Mouse (Mus musculus) thymus, adult 18-20 months (tissue): Measurements from ENCODE around the gene Igsf21.

Experiments
- DNase-seq, 2 experiments: peaks; one replicate each; pipeline ENCODE4 v3.0.0; 2022; ENCODE audit warnings: mixed read lengths in 2 of 2

The Igsf21 gene

GRCm38 (mm10) chr4:140246180-140247005 lies at the start of gene Igsf21:
TSS of gene Igsf21 (minus strand) at chr4:140246784.
- no peak for DNase-seq

DNA sequence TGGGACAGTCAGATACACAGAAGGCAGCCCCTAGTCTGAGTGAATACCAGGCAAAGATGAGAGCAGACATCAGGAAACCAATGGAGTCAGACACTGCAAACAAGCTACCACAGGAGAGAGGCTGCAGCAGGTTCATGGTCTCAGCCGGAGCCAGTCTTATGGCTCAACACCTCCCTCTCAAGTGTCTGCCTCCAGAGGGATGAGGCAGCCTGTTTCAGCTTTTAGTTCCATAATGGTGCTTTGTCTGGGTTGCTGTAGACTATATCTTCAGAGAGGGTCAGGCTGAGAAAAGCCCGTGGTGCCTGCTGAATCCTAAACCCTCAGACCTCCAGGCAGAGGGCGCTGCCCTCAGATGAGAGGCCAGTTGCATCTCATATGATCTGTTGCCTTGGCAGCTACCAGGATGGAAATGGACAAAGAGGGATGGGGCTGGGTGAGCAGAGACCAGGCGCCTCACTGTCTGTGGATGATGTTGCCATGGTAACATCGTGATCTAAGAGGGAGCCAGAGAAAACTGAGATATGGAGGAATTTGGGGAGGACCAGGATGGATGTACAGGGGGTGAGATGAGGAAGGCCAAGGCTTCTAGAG lies 39.2 kb upstream of the Igsf21 start:
- DNase-seq = no peak

GRCm38 (mm10) chr4:140283398-140283797 lies 36.8 kb upstream of the Igsf21 start:
- no peak for DNase-seq

- DNase-seq = no peak
These were observed 31.7 kb upstream of the Igsf21 start for GRCm38 (mm10) chr4:140278269-140278668.

GRCm38 (mm10) chr4:140271913-140272312 lies 25.3 kb upstream of the Igsf21 start:
- no peak for DNase-seq

- DNase-seq = no peak
These were observed 23.9 kb upstream of the Igsf21 start for GRCm38 (mm10) chr4:140270451-140270850.

DNA sequence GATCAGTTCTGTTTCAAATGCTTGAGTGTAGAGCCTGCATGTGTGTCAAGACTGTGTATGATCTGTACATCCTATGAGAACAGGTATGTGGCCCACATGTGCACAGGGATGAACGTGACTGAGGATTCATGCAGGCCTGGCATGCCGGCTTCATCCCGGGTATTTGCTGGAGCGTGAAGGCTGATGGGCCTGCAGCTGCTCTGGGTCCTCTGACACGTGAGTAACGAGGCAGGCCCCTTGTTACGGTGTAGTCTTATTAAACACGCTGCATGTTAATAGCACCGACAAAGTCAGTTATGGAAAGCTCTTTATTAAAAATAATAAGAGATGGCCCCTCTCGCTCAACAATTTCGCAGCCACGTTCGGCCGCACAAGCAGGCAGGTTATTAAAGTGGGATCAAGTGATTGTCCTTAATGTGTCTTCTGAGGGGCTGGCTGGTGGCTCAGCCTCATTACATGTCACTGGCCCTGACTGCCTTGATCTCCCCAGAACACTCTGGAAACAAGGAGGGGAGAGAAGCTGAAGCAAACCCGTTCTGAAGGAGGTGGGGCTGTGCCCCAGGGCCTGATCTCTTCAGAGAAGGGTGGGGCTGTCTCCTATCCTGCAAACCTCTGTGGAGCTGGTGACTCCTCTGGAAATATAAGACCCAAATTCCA lies 22.7 kb upstream of the Igsf21 start:
- DNase-seq = no peak

GRCm38 (mm10) chr4:140267835-140268234 lies 21.3 kb upstream of the Igsf21 start:
- no peak for DNase-seq

GRCm38 (mm10) chr4:140267086-140267485 lies 20.5 kb upstream of the Igsf21 start:
- DNase-seq = no peak

GRCm38 (mm10) chr4:140258968-140259367 lies 12.4 kb upstream of the Igsf21 start:
- DNase-seq = no peak

DNA sequence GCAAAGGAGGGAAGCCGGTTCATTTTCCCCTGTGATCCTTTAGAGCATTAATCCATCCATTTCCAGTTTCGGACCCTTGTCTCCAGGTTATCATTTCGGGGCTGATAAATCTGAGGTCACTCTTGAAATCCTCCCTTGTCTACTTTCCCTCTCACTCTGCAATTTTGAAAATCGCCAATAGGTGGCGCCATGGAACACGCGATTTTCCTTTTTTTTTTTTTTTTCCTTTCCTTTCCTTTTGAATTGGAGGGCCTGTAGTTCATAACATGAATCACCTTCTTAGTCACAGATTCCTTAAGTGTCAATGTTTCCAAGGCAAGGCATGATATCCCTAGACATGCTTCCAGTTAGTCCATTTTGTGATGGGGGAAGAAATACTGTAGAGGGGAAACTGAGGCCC lies 5.8 kb upstream of the Igsf21 start:
- no peak for DNase-seq

- no peak for DNase-seq
These were observed 2.6 kb upstream of the Igsf21 start for GRCm38 (mm10) chr4:140249011-140249744.

- DNase-seq = no peak
These were observed 1.8 kb upstream of the Igsf21 start for GRCm38 (mm10) chr4:140248396-140248795.

DNA sequence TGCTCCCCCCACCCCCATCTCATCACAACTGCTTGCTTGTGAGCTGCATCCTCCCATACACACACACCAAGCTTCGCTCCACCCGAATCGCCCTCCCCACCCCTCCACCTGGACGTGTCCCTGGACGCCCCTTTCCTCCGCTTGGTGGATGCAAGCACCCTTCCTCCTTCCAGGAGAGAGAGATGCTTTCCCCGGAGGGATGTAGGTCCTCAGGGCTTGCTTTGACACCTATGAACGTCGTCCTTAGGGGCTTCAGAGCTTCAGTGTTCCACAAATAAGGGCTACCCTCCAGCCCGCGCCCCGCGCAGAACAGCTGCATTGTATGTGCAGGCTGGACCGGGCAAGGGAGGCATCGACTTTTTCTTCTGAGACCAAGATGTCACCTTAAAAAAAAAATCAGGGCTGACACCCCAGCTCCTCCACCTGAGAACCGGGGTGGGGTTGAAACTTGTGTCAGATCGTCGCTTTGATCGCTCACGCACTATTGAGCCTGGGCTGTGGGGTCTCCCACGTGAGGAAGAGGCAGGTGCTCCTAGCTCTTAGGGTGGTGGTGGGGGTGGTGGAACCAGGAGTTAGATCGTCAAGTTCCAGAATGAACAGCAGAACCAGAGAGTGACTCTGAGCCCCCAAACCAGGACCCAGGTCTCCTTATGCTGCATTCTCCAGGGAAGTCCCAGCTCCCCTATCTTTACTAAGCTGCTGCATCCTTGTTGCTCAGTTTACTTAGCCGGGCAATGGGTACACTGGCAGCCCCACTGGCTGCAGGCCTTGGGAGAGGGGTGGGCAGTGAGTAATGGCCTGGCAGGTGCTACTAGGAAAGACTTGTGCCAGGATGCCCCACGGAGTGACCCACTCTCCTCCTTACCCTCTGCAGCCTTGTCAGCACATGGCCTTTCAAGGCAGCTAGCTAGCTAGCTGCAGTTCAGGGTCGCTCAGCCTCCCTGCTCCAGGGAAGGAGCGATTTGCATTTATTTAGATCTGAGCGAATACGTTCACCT lies 721 bp upstream of the Igsf21 start:
- no peak for DNase-seq

GRCm38 (mm10) chr4:140245286-140246179 lies 1.1 kb downstream of the Igsf21 start:
- DNase-seq = no peak

DNA sequence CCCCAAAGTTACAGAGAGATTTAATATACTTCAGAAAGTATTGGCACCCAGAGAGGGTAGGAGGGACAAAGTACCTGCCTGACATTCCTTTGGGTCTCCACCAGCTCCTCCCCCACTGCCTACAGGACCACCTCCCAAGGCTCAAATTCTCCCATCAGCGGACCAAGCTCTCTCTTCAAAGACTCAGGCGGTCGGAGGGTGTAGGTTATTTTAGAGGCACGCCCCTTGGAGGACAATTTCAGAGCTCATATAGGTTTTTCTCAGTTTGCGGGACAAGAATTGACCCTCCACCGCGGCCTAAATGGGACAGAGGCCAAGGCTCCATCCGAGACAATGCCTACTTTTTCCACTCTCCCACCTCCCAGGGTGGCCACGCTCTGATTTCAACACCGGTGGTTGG lies 1.7 kb downstream of the Igsf21 start:
- no peak for DNase-seq

DNA sequence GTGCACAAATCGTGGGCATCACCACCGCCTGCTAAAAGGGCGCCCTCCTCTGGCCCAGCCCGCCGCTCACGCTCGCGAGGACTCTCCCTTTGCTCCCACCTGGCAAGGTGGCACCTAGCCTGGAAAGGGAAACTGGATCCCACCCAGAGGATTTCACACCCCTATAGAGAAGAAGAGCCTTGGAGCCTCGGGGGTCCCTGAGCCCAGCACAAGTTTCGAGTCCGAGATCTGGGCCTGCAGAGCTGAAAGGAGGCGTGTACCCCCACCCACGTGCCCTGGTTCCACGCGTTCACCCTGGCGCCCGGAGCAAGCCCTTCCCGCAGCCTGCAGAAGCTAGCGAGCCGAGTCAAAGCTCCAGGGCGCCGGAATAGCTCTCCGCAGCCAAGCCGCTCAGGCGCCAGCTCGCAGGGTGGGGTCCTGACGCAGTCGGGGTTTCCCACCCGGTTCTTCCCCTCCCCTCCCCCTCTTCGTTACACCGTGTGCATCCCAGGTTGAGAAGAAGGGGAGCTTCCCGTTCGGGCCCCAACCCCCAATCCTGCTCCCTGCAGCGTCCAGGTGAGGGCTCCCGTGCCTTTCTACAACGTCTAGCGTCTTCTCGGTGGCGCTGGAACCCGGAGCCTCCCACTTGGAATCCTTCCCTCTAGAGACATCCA lies 2.3 kb downstream of the Igsf21 start:
- no peak for DNase-seq

DNA sequence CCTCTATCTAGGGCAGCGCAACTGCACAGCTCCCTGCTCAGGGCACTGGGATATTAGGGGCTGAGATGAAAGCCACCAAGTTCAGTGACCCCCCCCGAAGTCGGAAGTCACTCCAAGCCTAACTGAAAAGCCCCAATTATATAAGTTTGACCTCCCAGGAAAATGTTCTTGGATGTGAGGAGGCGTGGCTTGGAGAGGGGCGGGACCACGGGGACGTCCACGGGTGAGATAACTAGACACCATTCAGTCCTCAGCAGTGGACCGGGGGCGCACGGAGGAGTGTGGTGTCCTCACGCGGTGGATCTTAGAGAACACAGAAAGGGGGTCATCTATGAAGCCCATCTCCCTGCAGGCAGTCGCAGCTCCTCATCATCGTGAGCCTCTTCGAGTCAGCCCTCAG lies 3.4 kb downstream of the Igsf21 start:
- no peak for DNase-seq

DNA sequence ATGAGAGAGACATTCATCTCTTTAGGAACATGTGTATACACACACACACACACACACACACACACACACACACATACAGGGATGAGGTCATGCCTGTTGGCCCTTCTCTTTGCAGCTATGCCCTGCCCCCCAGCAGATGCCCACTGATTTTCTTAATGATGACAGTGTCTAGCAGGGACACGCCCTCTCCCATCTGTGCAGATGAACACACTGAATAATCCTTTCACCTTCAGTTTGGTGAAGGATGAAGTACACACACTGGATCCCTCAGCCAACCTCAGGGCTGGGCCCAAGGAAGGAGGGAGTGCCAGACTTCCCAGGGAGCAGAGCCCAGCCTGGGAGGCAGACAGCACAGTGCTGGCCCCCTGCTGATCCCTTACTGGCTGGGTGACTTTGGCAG lies 4.3 kb downstream of the Igsf21 start:
- DNase-seq = no peak

- DNase-seq = no peak
These were observed 9.3 kb downstream of the Igsf21 start for GRCm38 (mm10) chr4:140237305-140237741.
